Mouse (Mus musculus): ENCODE measurements around the gene Cerk.
"Not testable (repeated sequence)": the region's sequence is repeated elsewhere in the genome, so short reads cannot be mapped to it uniquely, and the experiment has no call there.

Cerk gene

DNA sequence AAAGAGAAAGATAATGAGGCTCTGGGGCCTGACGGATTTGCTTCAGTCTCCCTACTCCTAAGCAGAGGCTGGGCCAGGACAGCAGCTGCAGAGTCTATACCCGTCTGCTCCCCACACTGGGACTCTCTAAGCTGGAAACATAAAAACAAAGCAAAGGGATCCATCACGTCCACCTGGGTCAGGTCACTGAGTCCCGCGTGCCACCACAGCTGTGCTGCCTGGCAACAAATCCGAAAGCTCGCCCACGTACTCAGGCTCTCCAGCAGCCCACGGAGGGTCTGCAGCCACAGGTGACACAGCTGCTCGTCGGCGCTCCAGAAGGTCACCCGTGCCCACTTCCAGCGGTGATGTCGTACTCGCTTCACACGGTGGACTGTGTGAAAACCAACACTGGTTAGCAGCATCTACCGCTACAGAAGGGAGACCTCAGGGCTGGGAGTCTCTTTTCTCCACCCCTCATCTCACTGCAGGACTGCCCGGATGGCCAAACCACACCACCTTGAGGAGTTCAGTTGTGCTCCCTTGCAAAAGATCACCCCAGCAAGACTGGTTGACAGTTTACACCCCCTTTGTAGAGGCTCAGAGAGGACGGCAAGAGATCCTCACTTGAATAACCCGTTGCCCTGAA is 21.1 kb downstream of the Cerk start:
- DNase-seq (ENCODE audit: low read depth, low spot score), result no peak

DNA sequence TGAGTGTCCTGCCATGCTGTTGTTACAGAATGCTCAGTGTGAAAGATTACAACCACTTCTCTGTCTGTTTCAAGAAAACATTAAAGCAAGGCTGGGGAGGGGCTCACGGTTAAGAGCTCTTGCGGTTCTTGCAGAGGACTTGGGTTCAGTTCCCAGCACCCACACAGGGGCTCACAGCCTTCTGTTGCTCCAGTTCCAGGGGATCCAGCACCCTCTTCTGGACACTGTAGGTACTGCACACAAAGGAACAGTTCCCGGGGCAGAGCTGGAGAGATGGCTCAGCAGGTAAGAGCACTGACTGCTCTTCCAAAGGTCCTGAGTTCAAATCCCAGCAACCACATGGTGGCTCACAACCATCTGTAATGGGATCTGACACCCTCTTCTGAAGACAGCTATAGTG is 24.1 kb downstream of the Cerk start:
- not testable (repeated sequence) for DNase-seq (ENCODE audit: low read depth, low spot score)

DNA sequence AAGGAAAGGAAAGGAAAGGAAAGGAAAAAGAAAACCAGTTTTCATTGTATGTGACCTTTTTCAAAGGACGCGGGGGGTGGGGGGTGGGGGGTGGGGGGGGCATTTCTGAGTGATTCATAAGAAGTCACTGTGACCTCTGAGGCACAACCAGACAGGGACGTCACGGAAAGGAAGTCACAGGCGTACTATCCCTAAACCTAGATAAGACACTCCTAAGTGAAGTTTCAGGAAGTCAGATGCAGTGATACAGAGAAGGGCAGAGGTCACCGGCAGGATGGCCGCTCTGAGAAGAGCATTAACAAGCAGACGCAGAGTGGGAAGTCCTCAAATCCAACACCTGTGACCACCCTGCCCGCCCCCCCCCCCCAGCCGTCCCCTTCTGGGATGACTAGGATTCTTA is 25.0 kb downstream of the Cerk start:
- DNase-seq (ENCODE audit: low read depth, low spot score), result no peak

DNA sequence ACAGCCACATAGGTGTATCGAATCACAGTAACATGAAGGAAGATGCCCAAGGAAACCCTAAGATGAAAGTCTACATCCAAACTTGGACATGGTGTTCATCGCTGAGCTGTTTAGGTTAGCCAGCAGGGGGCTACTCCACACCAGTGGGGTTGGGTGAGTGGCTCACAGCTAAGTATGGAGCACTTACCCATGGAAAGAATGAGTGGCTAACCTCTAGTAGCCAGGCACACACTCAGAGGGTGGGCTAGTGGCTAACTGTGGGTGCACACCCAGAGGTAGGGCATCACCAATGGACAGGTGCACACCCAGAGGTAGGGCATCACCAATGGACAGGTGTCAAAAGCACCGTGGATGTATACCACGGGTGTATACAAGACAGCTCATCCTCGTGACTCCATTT is 26.2 kb downstream of the Cerk start:
- no peak for DNase-seq (ENCODE audit: low read depth, low spot score)

DNA sequence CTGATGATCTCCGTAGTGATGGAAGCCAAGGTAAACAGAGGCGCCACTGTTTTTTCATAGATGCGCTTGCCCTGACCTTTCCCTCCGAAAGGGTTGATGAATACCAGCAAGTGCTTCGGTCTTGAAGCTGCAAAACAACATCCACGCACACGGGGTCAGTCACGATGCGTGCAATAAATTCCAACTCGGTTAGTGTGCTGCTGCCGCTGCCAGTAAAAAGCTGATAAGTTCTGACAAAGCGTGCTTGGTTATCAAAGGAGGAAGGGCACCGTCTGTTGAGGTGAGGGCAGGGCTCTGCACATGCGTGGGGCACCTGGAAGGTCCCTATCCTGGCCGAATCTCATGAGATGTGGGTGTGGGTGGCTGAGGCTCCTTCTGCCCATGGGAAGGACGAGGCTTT is 26.8 kb downstream of the Cerk start:
- DNase-seq (ENCODE audit: low read depth, low spot score), result no peak

DNA sequence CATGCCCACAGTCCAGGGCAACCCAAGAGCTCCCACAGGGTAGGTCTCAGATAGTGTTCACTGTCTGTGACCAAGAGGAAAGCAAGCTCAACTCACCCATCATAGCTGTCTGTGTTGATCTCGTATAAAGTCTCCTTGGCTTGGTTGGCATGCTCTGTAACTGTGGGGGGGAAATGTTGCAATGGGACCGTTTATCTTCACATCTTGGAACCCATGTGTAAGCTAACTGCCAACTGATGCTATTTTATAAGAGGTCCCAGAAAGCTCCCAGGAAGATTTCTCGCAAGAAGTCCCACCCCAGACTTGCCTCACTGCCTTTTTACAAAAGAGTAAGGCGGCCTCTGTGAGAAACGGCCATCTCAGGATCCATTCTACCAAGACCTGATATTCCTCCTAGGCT is 29.4 kb downstream of the Cerk start:
- no peak for DNase-seq (ENCODE audit: low read depth, low spot score)

DNA sequence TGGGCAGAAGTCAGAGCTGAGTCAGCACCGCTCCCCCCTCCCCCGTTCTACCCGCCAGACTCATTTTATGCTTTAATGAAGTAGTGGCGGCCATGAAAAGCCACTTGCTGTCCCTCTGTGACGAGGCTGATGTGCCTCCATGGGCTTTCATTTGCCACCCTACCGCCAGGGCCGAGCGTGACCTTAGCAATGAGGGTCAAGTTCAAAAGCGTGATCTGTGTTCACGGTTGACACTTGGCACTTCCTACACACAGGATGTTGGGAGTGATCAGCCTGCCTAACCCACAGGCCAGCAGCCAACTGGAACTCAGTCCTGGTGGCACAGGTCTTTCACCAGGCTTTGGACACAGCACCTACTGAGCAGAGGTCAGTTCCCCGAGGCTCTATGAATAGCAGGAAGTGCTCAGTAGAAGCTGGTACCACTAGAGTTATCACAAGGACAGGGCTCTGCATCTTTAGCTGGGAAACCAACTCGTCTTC is 32.4 kb downstream of the Cerk start:
- DNase-seq (ENCODE audit: low read depth, low spot score), result no peak

DNA sequence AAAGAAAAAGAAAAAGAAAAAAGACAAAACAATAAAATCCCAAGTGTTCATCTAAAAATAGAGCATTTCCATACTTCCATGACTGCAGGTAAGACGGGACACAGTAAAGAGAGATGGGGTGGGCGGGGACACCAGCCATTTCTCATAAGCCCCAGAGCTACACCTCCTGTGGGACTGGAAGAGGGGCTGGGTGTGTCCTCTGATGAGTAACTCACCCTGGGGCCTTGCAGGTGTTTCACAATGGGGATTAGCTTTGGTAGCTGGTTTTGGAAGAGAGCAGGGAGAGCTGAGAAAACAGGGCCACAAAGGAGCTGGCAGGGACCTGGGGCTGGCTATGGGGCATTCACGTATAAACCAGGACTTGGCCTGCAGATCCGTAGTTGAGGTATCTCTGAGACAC is 35.3 kb downstream of the Cerk start:
- no peak for DNase-seq (ENCODE audit: low read depth, low spot score)

DNA sequence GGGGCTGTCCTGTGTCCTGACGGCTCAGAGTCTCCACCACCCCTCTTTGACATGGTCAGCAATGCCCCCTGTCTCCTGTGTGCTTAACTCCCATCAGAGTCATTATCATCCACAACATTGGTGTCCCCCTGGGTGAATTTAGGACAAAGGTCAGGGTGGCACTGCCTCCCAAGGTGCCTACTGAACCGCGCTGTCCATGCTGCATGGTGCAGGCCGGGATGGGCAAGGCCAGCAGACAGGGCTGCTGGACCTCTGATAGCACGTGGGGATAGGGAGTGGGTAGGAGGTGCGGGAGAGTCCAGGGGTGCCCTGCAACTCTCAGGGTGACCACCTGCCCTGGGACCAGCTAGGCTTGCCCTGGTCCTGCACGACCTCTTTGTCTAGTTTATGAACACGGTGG is 39.0 kb downstream of the Cerk start:
- DNase-seq (ENCODE audit: low read depth, low spot score), result no peak

DNA sequence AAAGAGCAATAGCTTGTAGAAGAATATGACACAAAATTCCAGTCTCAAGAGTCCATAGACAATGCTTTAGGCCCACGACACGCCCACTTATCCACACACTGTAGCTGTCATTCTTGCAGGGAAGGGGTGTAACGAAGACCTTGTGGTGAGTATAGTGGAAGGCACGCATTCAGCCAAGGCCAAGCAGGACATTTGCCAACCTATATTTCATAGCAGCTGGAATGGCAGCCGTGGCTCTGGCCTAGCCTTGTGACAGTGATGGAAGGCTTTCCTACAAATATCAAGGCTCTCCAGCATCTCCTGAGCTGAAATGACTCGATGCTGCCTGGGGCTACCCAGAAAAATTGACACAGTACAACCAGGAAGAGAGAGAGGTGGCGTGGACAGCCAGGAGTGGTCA is 40.9 kb downstream of the Cerk start:
- DNase-seq (ENCODE audit: low read depth, low spot score), result no peak

DNA sequence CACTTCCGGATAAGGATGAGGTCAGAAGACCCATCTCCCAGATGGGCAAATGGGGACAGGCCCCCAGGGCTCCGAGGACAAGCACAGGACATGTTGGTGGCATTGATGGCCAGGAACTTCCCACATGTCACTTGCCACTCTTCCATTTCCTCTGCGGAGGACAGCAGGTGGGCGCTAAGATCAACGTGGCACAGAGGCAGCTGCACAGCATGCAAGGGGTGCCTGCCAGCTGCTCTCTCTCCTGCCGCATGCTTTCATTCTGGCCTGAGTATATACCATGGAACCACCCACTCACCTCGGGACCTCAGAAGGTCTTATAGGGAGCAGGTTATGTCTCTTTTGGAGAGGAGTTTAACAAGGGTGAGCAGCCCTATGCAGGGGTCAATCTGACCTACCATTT is 41.4 kb downstream of the Cerk start:
- DNase-seq (ENCODE audit: low read depth, low spot score), result no peak

DNA sequence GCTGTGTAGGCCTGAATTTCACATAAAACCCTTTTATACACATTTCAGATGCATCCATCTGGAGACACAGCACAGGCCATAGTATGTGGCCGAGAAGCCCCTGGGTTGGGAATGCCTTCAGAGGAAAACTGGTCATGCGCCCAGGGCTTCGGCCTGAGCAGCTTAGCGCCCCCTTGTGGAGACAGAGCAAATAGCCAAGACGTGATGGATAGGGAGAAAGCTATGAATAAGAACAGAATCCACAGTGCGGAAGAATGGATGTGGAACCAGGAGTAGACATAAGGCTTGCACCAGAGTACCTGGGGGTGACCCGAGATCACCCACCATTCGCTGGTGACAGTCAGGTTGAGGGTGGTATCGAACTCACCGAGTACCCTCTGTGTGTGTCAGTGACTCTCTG is 45.6 kb downstream of the Cerk start:
- DNase-seq (ENCODE audit: low read depth, low spot score), result peak; percentile 59

DNA sequence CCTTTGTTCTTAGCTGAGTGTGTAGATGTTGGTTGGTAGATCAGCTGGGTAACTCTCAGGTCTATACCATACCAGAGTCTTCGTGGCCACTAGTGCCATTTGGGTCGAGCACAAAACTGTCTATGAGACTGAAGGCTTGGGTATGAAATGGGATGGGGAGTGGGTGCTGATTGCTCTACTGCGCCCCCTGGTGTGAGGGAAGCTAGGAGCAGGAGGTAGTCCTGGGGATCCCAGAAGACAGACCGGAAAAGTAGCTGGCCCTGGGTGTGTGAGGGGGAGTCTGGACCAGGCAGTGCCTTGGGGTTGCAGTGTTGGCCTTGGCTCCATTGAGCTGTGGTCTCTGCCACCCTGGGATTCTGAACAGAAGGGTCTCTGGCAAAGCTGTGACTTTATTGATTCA is 48.3 kb downstream of the Cerk start:
- peak; percentile 12 for DNase-seq (ENCODE audit: low read depth, low spot score)

DNA sequence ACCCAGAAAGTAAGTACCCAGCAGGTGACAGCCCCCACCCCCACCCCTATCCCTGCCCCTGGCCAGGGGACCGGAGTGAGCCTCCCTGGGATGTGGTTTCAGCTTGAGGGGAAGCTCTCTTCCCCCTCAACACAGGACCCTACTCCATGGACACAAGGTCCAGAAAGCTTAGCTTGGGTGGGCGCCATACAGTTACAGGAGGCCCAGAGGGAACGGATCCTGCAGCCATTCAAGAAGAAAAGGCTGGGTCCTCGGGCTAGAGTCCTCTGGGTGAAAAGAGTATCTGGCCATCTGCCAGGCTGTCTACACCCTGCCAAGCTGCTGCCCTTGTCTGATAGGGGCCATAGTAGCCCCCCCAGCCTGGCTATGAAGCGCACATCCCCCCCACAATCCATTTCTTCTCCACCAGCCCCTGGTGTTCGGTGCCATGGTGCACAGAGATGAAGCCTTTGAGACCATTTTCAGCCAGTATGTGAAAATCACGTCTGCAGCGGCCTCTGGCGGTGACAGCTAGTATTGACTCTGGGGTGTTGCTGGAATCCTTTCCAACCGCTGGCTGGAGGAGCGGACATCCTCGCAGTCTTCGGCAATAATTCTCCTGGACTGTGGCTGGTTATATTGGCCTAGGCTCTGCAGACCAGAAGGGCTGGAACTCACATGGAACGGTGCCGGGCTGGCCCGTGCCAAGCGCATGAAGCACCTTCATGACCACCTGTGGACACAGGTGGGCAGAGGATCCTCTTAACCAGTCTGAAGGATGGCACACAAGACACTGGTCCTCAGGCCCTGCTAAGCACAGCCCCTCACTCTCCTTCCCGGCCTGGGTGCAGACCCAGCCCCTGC is 50.8 kb downstream of the Cerk start:
- peak; percentile 79 for DNase-seq (ENCODE audit: low read depth, low spot score)

DNA sequence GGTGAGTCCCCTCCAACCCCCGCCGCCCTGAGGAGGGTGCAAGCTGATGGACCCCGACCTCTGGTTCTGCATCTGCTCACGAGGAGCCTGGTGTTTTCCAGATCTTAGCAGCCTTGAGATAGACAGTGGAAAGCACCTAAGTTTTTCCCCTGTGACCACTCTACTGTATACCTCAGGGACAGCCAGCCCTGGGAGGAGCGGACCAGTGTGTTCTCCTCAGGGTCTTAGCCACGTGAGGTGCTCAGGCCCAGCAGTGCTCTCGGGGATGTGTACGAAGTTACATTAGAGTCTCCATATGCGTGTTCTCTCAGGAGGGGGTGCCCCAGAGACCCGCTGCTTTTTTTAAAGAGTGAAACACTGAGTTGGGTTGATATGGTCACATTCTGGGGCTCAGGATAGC is 55.3 kb downstream of the Cerk start:
- no peak for DNase-seq (ENCODE audit: low read depth, low spot score)

DNA sequence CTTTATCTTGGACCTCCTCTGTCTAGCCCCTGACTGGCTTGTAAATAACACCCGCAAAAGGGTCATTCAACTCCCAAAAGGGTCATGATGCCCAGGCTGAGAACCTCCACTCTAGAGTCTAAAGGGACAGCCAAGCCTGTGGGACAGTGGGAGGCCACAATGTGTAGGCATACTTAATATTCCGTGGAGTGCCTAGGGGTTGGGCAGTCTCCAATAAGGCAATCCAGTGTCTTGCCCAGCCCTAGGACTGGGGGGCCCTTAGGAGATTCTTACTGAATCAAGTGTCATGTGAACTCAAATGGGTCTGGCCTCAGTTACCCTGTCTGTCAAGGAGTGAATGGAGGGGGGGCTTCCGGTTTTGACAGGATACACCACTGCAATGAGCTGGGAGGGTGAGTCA is 56.9 kb downstream of the Cerk start:
- no peak for DNase-seq (ENCODE audit: low read depth, low spot score)

DNA sequence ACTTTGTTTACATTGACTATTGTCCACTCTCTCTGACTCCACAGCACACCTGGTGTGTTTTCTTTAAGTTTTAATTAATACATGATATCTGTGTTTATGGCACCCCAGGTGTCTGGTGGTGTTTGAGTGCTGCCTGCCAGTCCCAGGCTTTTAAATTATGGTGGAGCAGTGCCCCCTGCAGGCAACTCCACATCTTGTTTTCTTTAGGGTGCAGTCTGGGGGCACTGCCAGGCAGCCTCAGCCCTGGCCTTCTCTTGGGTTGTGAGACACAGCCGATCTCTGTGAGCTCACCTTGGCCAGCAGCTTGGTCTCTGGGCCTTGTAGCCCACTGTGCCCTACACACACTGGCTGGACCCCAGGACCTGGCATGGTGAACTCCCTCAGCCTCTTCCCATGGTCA is 61.6 kb downstream of the Cerk start:
- peak; percentile 51 for DNase-seq (ENCODE audit: low read depth, low spot score)

DNA sequence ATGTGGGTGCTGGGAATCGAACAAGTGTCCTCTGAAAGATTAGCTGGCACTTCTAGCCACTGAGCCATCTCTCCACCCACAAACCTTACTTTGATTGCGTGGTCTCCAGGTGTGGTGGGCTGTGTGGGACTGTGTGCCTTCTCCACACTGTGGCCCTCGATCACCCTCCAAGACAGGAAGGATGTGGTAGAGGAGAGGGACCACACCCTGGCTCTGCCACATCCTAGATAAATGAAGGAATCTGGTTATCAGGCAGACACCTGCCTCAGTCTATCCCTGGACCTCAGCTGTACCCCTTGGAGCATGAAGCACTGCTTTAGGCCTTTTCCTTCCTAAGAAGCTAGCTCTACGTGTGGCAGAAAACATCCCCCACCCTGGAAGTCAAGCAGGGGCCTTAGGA is 62.5 kb downstream of the Cerk start:
- DNase-seq (ENCODE audit: low read depth, low spot score), result no peak

DNA sequence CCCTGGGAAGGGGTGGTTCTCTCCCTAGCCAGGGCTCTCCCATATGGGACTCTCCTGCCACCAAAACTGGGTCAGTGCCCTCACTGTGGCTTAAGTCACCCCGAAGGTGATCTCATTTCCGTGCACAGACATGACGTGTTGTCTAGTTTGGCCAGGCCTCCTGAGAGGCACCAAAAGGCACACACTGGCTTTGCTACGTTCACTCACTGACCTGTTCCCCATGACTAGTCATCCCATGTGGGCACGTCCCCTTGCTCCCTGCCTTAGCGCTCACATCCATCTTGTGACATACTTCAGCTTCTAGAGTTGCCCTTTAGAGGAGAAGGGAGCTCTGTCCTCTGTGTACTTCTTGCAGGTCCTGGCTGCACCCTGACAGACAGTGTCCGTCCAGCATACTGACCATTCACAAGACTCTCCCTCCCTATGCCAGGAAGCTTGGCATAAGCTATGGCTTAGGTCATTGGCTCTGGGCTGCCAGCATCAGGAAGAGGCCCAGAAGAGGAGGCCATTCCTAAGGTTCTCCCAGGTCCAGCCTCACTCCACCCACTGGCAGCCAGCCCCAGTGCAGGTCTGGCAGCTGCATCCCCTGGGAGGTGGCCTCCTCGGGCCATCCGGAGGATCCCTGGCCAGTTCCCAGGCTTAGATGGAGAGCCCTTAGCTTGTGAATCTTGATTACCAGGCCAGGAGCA is 63.5 kb downstream of the Cerk start:
- DNase-seq (ENCODE audit: low read depth, low spot score), result no peak

DNA sequence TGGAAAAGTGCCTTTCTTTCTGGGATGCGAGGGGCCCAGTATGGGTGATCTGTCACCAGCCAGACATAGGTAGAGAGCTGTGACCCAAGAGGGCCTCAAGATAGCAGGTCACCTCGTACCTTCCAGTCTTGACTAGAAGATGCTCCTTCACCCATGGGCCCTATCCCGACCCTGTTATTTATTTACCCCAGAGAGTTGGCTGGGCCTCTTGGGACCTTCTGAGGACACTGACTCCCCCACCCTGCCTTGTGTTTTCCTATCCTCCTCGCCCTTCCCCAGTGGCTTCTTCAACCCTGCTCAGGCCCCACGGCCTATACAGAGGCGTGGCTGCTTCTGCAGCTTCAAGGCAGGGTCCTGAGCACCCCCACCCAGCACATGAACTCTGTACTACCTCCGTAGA is 66.8 kb downstream of the Cerk start:
- no peak for DNase-seq (ENCODE audit: low read depth, low spot score)

DNA sequence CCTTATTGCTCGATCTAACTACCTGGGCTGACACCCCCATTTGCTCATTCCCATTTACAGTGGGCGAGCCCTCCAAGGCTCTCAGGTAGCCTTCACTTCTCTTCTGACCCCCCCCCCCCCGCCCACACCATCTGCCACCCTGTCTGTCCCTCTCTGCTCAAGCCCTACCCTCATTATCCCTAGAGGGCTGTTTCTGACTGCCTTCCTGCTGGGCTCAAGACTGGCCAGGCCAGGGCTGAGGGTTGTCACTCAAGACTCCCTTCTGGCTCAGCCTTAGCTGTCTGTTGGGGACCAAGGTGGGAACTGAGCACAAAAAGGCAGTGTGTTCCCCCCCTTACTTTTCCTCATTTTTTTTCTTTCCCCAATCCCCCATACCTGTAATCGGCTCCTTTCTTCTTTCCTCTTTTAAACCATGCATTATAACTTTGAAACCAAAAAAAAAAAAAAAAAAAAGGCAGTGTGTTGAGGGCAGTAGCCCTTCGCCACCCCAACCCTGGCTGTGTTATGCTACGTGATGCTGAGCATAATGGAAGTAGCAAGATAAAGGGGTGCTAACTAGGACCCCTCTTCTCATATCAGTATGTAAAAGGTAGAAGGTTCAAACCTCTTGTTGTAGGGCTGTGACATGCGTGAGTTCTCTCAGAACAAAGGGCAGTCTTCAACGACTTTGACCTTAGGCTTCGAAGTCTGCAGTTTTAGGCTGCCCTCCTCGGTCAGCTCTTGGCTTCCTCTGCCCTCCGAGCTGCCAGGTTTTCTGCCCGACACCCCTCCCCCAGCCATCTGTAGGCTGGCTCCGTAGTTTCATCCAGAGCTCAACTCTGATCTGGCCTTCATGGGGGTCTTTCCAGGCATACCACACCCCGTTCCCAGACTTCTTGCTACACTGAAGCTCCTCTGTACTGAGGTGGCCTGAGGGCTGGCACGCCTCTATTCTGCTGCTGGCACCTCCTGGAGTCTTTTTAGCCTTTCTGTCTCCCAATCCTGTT is 68.5 kb downstream of the Cerk start:
- no peak for DNase-seq (ENCODE audit: low read depth, low spot score)

DNA sequence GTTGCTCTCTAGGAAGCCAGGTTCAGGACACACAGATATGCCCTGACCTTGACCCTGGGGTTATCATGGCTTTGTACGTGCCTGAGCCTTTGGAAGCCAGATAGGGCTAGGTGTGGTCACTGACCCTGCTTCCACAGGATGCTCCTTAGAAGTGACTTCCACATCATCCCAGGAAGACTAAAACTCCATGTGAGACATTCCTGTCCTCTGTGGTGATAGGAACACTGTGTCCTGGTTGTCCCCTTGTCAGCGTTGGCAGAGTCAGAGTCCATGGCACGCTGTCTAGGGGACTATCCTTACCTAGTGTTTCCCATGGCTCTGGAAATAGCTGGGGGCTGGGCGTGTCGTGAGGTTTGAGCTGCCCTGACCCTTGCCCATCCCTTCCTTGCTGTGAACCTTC is 69.5 kb downstream of the Cerk start:
- no peak for DNase-seq (ENCODE audit: low read depth, low spot score)
